Mouse (Mus musculus) cerebellum, postnatal 14 days (tissue): ENCODE measurements around the gene Cdk18.

Experiments used
- DNase-seq, 2 experiments: peaks; one replicate each; pipeline ENCODE4 v3.0.0; 2021; ENCODE audit warnings: mixed read lengths in 2 of 2

Cdk18 gene

GRCm38 (mm10) chr1:132111411-132111810, 28.1 kb downstream of the Cdk18 start:
- DNase-seq: no peak

- DNase-seq: no peak
Observed at GRCm38 (mm10) chr1:132109368-132109767, 30.1 kb downstream of the Cdk18 start.

GRCm38 (mm10) chr1:132104353-132104752, 35.1 kb downstream of the Cdk18 start:
- no peak for DNase-seq

- no peak for DNase-seq
Observed at GRCm38 (mm10) chr1:132101953-132102697, 37.4 kb downstream of the Cdk18 start.

GRCm38 (mm10) chr1:132099775-132100174, 39.7 kb downstream of the Cdk18 start:
- DNase-seq: no peak

GRCm38 (mm10) chr1:132099016-132099415, 40.5 kb downstream of the Cdk18 start:
- DNase-seq: no peak

GRCm38 (mm10) chr1:132098076-132098475, 41.4 kb downstream of the Cdk18 start:
- DNase-seq: no peak

GRCm38 (mm10) chr1:132095356-132096004, 44.0 kb downstream of the Cdk18 start:
- peak; percentile 90 to 92 for DNase-seq

- DNase-seq: no peak
Observed at GRCm38 (mm10) chr1:132093269-132093668, 46.2 kb downstream of the Cdk18 start.

- DNase-seq: no peak
Observed at GRCm38 (mm10) chr1:132090266-132090665, 49.2 kb downstream of the Cdk18 start.

GRCm38 (mm10) chr1:132089767-132090166, 49.7 kb downstream of the Cdk18 start:
- DNase-seq: no peak

GRCm38 (mm10) chr1:132088181-132088671, 51.3 kb downstream of the Cdk18 start:
- peak; percentile 56 to 75 for DNase-seq

GRCm38 (mm10) chr1:132085181-132086049, 54.1 kb downstream of the Cdk18 start:
- DNase-seq: no peak

- no peak for DNase-seq
Observed at GRCm38 (mm10) chr1:132078413-132078812, 61.1 kb downstream of the Cdk18 start.

GRCm38 (mm10) chr1:132075576-132075975, 63.9 kb downstream of the Cdk18 start:
- no peak for DNase-seq

- no peak for DNase-seq
Observed at GRCm38 (mm10) chr1:132070659-132071058, 68.8 kb downstream of the Cdk18 start.

- DNase-seq: no peak
Observed at GRCm38 (mm10) chr1:132069436-132069835, 70.0 kb downstream of the Cdk18 start.

- peak; percentile 65 to 79 for DNase-seq
Observed at GRCm38 (mm10) chr1:132067261-132068255, 71.9 kb downstream of the Cdk18 start, which contains the start of gene Mfsd4a. Gene Mfsd4a, minus strand, starts transcription at chr1:132068062.

GRCm38 (mm10) chr1:132065475-132066172, 73.9 kb downstream of the Cdk18 start:
- DNase-seq: no peak

GRCm38 (mm10) chr1:132065001-132065400, 74.5 kb downstream of the Cdk18 start:
- DNase-seq: no peak

GRCm38 (mm10) chr1:132063096-132063495, 76.4 kb downstream of the Cdk18 start:
- no peak for DNase-seq
